Mouse (Mus musculus): ENCODE measurements around the gene Cd99l2. TPM values are rescaled to one million over a fixed set of nuclear protein-coding genes. Genes with fewer than 3 reads are reported as not detected.
A peak's percentile ranks its signal among the peaks of the same experiment; 100 is the strongest.

Gene Cd99l2
- total RNA-seq, 2 experiments from 2014 or later: 97.4 to 110 TPM

DNA sequence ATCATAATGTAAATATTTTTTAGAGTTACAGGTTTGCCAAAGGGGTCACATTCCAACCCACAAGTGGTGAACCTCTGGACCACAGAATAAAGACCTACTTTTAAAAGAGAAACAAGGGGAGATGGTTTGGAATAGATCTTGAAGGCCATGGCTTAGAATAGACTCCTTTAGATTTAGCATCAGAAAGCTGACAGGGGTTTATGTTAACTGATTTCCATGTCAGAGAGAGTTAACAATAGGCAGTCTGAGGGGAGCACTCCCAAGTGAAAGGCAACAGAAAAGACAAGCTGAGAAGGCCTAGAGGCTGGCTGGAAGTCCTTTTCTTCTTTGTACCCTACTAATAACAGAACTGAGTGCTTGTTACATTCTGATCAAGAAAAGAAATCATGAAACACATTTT lies 86.4 kb downstream of the Cd99l2 start:
- intact Hi-C loops (cut with DNase I): no loop called here
- DNase-seq (ENCODE audit: extremely low spot score in 1 of 2, low spot score in 2 of 2): no peak

DNA sequence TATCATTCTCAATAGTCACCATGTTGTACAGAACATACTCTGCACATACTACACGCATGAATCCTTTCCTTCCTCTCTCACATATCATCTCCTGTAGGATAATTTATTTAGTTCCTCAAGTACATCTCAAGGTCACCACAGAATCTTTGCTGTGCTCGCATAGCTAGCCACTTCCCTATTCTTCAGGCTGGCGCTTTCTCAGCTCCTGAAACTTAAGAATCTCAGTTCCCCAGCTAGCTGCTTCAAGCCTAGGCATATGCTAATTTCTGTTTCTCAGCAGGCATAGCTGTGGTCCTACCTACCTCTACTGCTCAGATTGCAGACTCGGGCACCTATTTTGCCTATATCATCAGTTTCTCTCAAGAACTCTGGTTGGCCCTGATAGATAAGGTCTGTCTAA lies 96.3 kb downstream of the Cd99l2 start:
- intact Hi-C loops (cut with DNase I): no loop called here
- DNase-seq (ENCODE audit: extremely low spot score in 1 of 2, low spot score in 2 of 2): no peak

DNA sequence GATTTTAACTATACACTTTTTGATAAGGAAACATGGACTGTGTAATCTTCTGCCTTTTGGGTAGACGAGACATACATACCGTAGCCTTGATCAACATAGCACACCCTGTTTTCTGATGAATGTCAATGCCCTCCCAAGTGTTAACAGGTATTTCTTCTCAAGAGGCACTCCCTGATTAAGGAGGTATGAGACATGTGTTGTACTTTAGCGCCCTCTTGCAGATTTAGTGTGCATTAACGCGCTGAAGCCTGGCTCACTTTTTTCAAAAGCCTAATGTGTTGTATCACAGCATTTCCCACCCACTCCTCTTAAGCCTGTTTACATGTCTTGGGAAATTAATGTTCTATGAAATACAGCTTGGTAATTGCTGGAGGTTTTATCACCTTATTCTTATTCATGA lies 111.1 kb downstream of the Cd99l2 start:
- intact Hi-C loops (cut with DNase I): no loop called here

GRCm38 (mm10) chrX:71378435-71378834 lies 114.2 kb downstream of the Cd99l2 start:
- intact Hi-C loops (cut with DNase I): no loop called here
- no peak for DNase-seq (ENCODE audit: extremely low spot score in 1 of 2, low spot score in 2 of 2)

More for the DNA sequence above, 111.1 kb downstream of the Cd99l2 start:
- peak in 1 of 2 experiments; percentile 5 for DNase-seq (ENCODE audit: extremely low spot score in 1 of 2, low spot score in 2 of 2)

- intact Hi-C loops (cut with DNase I): no loop called here
- no peak for DNase-seq (ENCODE audit: extremely low spot score in 1 of 2, low spot score in 2 of 2)
These were observed 115.9 kb downstream of the Cd99l2 start for GRCm38 (mm10) chrX:71376781-71377180.

Small RNA genes within 50 kb of the gene (microRNA-seq; reads per million reads assigned to microRNA genes)
- not detected for gene Gm23945

Other genes with a start within 250 kb of the Cd99l2 start
- gene Mtmr1, start 128.1 kb downstream of the Cd99l2 start, total RNA-seq (2021): 10 to 100 TPM; 30.9 to 34.8 TPM
- 100 to 1,000 TPM; 103 to 107 TPM for gene Hmgb3, start 63.1 kb upstream of the Cd99l2 start, total RNA-seq (2021)
- gene Gpr50, start 170.8 kb upstream of the Cd99l2 start, total RNA-seq (2021): 1 to 10 TPM in 1 of 2 experiments, under 1 TPM in 1; 0.28 to 1.3 TPM

Data from left cerebral cortex, postnatal 10 days (tissue).